Mouse (Mus musculus) stomach, postnatal 0 days (tissue): ENCODE data around the gene Wasl. TPM values are rescaled to one million over a fixed set of nuclear protein-coding genes. Genes with fewer than 3 reads are reported as not detected.

Experiments
- ATAC-seq: fragments of 200-750 bp; cut with Nextera tagmentation; 2 replicates; pipeline ENCODE4 v1.8.0; 2017; ENCODE audit not compliant: low FRiP score, low TSS enrichment
- DNase-seq: peaks from one replicate; pipeline ENCODE4 v3.0.0-alpha.2; 2016; ENCODE audit warnings: low spot score
- H3K27ac ChIP-seq: fragments of 300-500 bp; sonication (generic); replicated peaks from 2 replicates; pipeline ENCODE4 v1.5.1; 2014; ENCODE audit warnings: mild to moderate bottlenecking, control low read depth
- H3K27me3 ChIP-seq: fragments of 300-500 bp; sonication (generic); 2 replicates; pipeline ENCODE4 v1.6.1; 2014; ENCODE audit warnings: low read length; ENCODE audit not compliant: control insufficient read depth, insufficient read depth
- H3K36me3 ChIP-seq: fragments of 300-500 bp; sonication (generic); 2 replicates; pipeline ENCODE4 v1.6.1; 2014; ENCODE audit warnings: low read length, mixed read lengths; ENCODE audit not compliant: control insufficient read depth, insufficient read depth
- H3K4me1 ChIP-seq: fragments of 300-500 bp; sonication (generic); replicated peaks from 2 replicates; pipeline ENCODE4 v1.6.1; 2014; ENCODE audit warnings: antibody characterized with exemption; ENCODE audit not compliant: control insufficient read depth, insufficient read depth
- H3K4me2 ChIP-seq: fragments of 300-500 bp; sonication (generic); replicated peaks from 2 replicates; pipeline ENCODE4 v1.6.1; 2014; ENCODE audit warnings: low read depth, mild to moderate bottlenecking, control low read depth, moderate library complexity
- H3K4me3 ChIP-seq: fragments of 300-500 bp; sonication (generic); 2 replicates; pipeline ENCODE4 v1.5.1; 2014; ENCODE audit warnings: low read depth, low read length, control low read depth
- H3K9ac ChIP-seq: fragments of 300-500 bp; sonication (generic); 2 replicates; pipeline ENCODE4 v1.6.1; 2014; ENCODE audit warnings: mild to moderate bottlenecking, low read length, control low read depth, mixed read lengths
- H3K9me3 ChIP-seq: fragments of 300-500 bp; sonication (generic); 2 replicates; pipeline ENCODE4 v1.6.1; 2016; ENCODE audit warnings: low read length; ENCODE audit not compliant: control insufficient read depth
- CTCF ChIP-seq: IDR thresholded peaks from 2 replicates; pipeline ENCODE4 v1.5.1; 2016; ENCODE audit warnings: antibody characterized with exemption, low read depth, mild to moderate bottlenecking, moderate library complexity
- EP300 ChIP-seq: optimal IDR thresholded peaks from 2 replicates; pipeline ENCODE3; 2016; ENCODE audit warnings: antibody characterized with exemption
- WGBS: fragments of 180-500 bp; shearing (Covaris S2); extraction: QIAGEN DNeasy Blood & Tissue Kit; methylation state at CpG from one replicate; pipeline ENCODE4 v1.1.7; 2014; 5-methylcytosine and 5-hydroxymethylcytosine counted together
- polyA plus RNA-seq: library from polyadenylated mRNA; unstranded; fragments of >200 nt; fragmentation: Nextera tagmentation; extraction: Ambion mirVana; gene quantifications from 2 replicates; pipeline ENCODE4 v1.2.1, GENCODE M21; 2015

Wasl gene
- polyA plus RNA-seq, 1 experiment from 2014 or later, result 80.9 TPM

DNA sequence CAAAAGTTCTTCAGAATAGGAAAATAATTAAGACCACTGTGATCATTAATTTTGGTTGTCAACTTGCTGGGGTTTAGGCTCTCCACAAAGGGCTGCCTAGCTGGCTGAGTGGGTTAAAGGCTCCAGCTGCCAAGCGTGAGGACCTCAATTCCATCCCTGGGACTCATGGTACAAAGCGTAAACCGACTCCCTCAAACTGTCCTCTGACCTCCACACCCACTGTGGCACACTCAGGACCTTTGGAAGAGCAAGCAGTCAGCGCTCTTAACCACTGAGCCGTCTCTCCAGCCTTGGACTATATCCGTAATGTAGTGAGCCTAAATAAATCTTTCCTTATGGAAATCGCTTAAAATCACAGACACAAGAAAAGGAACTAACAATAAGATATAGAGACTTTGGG, 13.3 kb downstream of the Wasl start:
- Histone ChIP-seq H3K27ac (no peak overlapping the region), H3K9ac (no peak overlapping the region), H3K4me3 (no peak overlapping the region), H3K4me1 (peaks cover 3% of the 10 kb centered on the region), H3K36me3 (no peaks in the 10 kb centered on the region), H3K4me2 (no peak overlapping the region), H3K9me3 (no peaks in the 10 kb centered on the region), H3K27me3 (no peaks in the 10 kb centered on the region)
- ATAC-seq (no peak), DNase-seq (no peak)
- no peak for TF ChIP-seq CTCF
- no peak for TF ChIP-seq EP300
- 64% methylated on average over 7 of the region's 7 CpGs for WGBS

DNA sequence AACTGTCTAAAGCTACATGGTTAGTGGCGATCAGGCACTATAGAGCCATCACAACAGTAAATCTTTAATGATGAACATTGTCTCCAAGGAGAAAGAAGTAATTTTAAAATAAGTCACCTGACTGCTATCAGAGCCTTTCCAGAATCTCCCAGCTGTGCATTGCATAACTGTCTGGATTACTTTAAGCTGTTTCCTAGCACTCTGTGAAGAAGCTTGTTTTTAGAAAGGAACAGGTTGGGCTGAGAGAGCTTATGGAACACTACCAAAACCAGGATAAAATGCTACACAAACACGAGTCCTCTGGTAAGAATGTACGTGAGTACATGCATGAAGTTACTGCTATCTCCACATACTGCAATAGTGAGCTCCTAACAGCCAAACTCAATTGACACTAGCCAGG, 14.1 kb downstream of the Wasl start:
- TF ChIP-seq EP300 (no peak), CTCF (no peak)
- ATAC-seq (no peak), DNase-seq (no peak)
- Histone ChIP-seq H3K9me3 (no peaks in the 10 kb centered on the region), H3K27ac (no peak overlapping the region), H3K4me1 (no peaks in the 10 kb centered on the region; the same call in 1 of the 2 replicates), H3K9ac (no peak overlapping the region), H3K4me2 (no peak overlapping the region), H3K27me3 (no peaks in the 10 kb centered on the region), H3K4me3 (no peak overlapping the region), H3K36me3 (no peaks in the 10 kb centered on the region)
- WGBS, result 35% methylated on average over 3 of the region's 3 CpGs

DNA sequence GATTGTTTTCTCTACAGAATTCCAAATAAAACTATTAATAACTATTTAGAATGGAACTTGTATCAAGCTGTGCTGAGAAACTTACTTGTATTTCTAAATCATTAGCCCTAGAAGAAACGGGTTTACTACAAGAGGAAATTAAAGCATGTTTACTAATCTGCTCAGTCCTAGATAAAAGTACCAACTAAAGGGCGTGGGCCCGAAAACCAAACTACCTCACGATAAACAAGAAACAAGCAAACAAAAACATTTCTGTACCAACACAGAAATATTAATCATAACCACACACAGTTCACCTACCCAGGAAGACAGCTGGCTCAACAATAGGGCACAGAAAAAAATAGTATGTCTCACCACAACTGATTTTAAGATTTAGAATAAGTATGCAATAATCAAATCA, 16.4 kb downstream of the Wasl start:
- 60% methylated on average over 4 of the region's 4 CpGs for WGBS

DNA sequence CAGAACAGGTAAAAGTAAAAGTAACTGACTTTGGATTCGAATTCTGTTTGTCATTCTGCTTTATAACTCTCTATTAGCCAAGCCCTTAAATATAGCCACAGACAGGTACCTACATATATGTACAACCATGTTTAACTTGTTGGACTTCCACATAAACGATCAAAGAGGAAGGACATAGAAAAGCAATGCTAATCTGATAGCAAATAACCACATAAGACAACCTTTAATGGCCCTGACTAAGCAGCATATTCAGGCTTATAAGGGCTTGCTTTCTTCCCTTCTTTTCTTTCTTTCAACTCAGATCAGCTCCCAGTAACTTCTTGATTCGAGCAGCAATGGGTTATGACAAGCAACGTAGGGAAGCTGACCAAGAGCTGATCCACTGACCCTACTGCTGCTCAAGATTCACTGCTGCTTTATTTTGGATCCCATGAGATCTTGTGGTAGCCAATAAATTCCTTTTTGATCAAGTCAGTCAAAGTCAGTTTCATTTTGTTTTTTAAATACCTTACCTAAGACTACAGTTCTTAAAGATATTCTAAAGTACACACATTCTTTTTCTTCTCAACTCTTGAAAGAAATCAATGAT, 17.6 kb downstream of the Wasl start:
- H3K9me3 ChIP-seq, result no peaks in the 10 kb centered on the region
- H3K27ac ChIP-seq, result no peak overlapping the region
- H3K4me2 ChIP-seq, result no peak overlapping the region
- no peaks in the 10 kb centered on the region; the same call in 1 of the 2 replicates for H3K4me1 ChIP-seq
- DNase-seq (no peak), ATAC-seq (no peak)
- no peaks in the 10 kb centered on the region for H3K36me3 ChIP-seq
- 56% methylated on average over 4 of the region's 4 CpGs for WGBS
- H3K9ac ChIP-seq, result no peak overlapping the region
- H3K4me3 ChIP-seq, result no peak overlapping the region
- TF ChIP-seq CTCF, result no peak
- no peak for TF ChIP-seq EP300
- no peaks in the 10 kb centered on the region for H3K27me3 ChIP-seq

More for the DNA sequence above, 16.4 kb downstream of the Wasl start:
- ATAC-seq (no peak), DNase-seq (no peak)
- no peaks in the 10 kb centered on the region for H3K9me3 ChIP-seq
- H3K4me2 ChIP-seq, result no peak overlapping the region
- no peak for TF ChIP-seq CTCF
- no peak for TF ChIP-seq EP300
- H3K27me3 ChIP-seq, result no peaks in the 10 kb centered on the region
- no peaks in the 10 kb centered on the region for H3K36me3 ChIP-seq
- H3K4me3 ChIP-seq, result no peak overlapping the region
- no peak overlapping the region for H3K9ac ChIP-seq
- H3K4me1 ChIP-seq, result no peaks in the 10 kb centered on the region; the same call in 1 of the 2 replicates
- H3K27ac ChIP-seq, result no peak overlapping the region

DNA sequence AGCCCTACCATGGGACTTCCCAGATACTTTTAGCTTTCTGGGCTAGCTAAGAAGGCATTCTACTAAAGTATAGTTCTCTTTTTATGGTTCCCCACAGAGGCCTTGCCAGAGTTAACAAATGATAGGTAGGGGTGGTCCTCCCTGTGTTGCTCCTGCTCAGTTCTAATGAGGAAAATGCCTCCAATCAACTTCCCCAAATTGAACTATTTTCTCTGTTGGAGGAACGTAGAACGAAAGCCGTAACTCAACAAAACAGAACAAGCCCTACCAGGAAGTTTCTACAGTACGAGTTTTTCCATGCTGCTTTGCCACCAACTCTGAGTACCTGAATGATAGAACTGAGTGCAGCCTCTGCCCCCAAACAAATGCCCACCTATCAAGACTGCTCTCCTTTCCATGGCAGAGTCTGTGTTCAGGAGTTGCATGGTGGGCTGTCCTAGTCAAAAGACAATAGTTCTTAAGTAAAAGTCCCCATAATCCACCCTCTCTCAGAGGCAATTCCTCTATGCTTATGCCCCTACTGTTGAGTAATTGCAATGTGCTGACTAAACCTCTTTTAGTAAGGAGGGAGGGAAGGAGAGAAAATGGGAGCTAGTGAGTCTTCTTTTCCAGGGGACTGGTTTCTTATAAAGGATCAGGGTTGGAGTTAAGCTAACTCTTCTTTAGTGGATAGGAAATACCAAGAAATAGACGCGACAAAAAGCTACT, 19.3 kb downstream of the Wasl start:
- Histone ChIP-seq H3K9me3 (no peaks in the 10 kb centered on the region), H3K27ac (no peak overlapping the region), H3K27me3 (no peaks in the 10 kb centered on the region), H3K4me1 (no peaks in the 10 kb centered on the region; the same call in 1 of the 2 replicates), H3K9ac (no peak overlapping the region), H3K36me3 (no peaks in the 10 kb centered on the region), H3K4me3 (no peak overlapping the region), H3K4me2 (no peak overlapping the region)
- no peak for DNase-seq
- TF ChIP-seq EP300 (no peak), CTCF (no peak)
- no peak for ATAC-seq
- 85% methylated on average over 6 of the region's 6 CpGs for WGBS

DNA sequence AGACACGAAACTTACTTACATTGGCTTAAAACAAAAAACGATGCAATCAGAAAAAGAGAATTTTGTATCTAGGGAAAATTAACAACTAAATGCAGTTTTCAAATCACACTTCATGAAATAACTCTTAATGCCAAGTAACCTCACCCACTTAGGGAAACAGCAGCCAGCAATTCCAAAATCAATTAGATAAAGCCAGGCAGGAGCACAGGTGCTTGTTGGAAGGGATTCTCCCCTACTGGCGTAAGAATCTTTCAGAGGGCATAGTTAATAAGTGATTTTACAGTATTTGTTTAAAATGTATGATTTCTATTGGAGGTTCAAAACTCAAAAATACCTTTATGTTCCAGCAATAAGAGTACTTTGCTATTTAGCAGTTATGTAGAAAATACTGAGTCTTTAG, 21.8 kb downstream of the Wasl start:
- Histone ChIP-seq H3K36me3 (no peaks in the 10 kb centered on the region), H3K27me3 (no peaks in the 10 kb centered on the region), H3K27ac (no peak overlapping the region), H3K4me3 (no peak overlapping the region), H3K9ac (no peak overlapping the region), H3K4me2 (no peak overlapping the region), H3K9me3 (no peaks in the 10 kb centered on the region), H3K4me1 (no peaks in the 10 kb centered on the region; the same call in 1 of the 2 replicates)
- DNase-seq (no peak), ATAC-seq (no peak)
- TF ChIP-seq CTCF, result no peak
- no peak for TF ChIP-seq EP300
- WGBS, result 82% methylated on average over 3 of the region's 3 CpGs
